13 mouse cellular contexts compared by ENCODE assay signal in genomic region chr3:153761171-153761570, GRCm38 (mm10).
"Had no signal": no experiment of that assay in that cellular context is flagged by ENCODE, and none has a peak within 500 bp of the region (broad histone marks: within the 10 kb centered on the region; RNA-seq: fewer than 3 reads in every experiment).

No protein-coding gene starts in this region.

- DNase-seq: left cerebral cortex, postnatal 4 days; lung, embryonic 14.5 days; lung, postnatal 10 days; thymus, adult 18-20 months; thymus, postnatal 14 days had no signal

- H3K27me3 ChIP-seq: limb, embryonic 15.5 days; liver, embryonic 12.5 days; midbrain, embryonic 15.5 days; neural tube, embryonic 12.5 days had no signal

- H3K4me1 ChIP-seq: midbrain, embryonic 15.5 days; neural tube, embryonic 12.5 days had no signal

- H3K4me2 ChIP-seq: limb, embryonic 15.5 days; liver, embryonic 12.5 days; lung, embryonic 14.5 days; midbrain, embryonic 11.5 days; midbrain, embryonic 15.5 days; neural tube, embryonic 12.5 days had no signal

- ATAC-seq: liver, embryonic 12.5 days; midbrain, embryonic 15.5 days had no signal

- H3K9ac ChIP-seq: limb, embryonic 15.5 days; liver, embryonic 12.5 days; lung, embryonic 14.5 days; midbrain, embryonic 15.5 days; neural tube, embryonic 12.5 days had no signal

- H3K36me3 ChIP-seq: limb, embryonic 15.5 days; liver, embryonic 12.5 days; midbrain, embryonic 15.5 days; neural tube, embryonic 12.5 days had no signal

- H3K9me3 ChIP-seq: limb, embryonic 15.5 days; liver, embryonic 12.5 days; midbrain, embryonic 15.5 days; neural tube, embryonic 12.5 days had no signal

- H3K4me3 ChIP-seq: layer of hippocampus, adult 2 months; limb, embryonic 15.5 days; liver, embryonic 12.5 days; megakaryocyte, embryonic 14.5 days; midbrain, embryonic 15.5 days; neural tube, embryonic 12.5 days had no signal

- H3K27ac ChIP-seq: layer of hippocampus, adult 2 months; limb, embryonic 15.5 days; liver, embryonic 12.5 days; macrophage; midbrain, embryonic 15.5 days; neural tube, embryonic 12.5 days had no signal
